Mouse (Mus musculus) ES-Bruce4 (cell line): ENCODE results near the gene 2610301B20Rik.
A peak's percentile ranks its signal among the peaks of the same experiment; 100 is the strongest.

Experiments
- CTCF ChIP-seq: IDR thresholded peaks from one replicate; pipeline ENCODE4 v1.8.1; 2011; ENCODE audit warnings: low read depth, low read length
- EP300 ChIP-seq: IDR thresholded peaks from 2 replicates; pipeline ENCODE4 v1.6.1; 2011; ENCODE audit warnings: low read depth, low read length; ENCODE audit not compliant: insufficient read depth
- POLR2A ChIP-seq: IDR thresholded peaks from one replicate; pipeline ENCODE4 v1.8.1; 2011; ENCODE audit warnings: low read length; ENCODE audit not compliant: insufficient read depth

DNA sequence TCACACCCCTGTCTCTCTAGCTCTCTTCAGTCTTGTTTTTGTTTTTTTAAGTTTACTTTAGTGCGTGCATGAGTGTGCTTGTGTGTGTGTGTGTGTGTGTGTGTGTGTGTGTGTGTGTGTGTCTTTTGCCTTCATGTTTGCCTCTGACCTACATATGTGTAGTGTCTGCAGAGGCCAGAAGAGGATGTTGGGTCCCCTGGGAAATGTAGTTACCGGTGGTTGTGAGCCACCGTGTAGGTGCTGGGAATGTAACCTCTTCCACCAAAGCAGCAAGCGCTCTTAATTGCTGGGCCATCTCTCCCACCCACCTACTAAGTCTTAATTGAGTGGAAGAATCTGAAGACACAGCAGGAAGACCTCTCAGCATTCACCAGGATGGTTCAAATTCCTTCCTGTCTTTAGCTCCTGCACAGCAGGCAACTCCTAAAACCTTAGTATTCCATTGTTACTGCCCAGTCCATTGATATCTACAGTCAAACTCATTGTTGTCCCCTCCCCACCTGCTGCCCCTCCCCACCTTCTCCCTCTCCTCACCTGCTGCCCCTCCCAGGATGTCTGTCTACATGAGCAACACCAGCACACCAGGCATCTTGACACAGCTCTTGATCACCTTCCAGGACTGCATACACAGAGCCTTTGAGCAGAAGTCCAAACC is 57.9 kb downstream of the 2610301B20Rik start:
- no peak for TF ChIP-seq POLR2A
- TF ChIP-seq CTCF, result no peak
- peak; percentile 98 for TF ChIP-seq EP300
